Mouse (Mus musculus) neural tube, embryonic 14.5 days (tissue): ENCODE data around the gene Psmb7. TPM values are rescaled to one million over a fixed set of nuclear protein-coding genes. Genes with fewer than 3 reads are reported as not detected.

ENCODE experiments used
- ATAC-seq: fragments of 200-750 bp; cut with Nextera tagmentation; 2 replicates; pipeline ENCODE4 v1.8.0; 2017; ENCODE audit warnings: low read depth, mild to moderate bottlenecking, moderate TSS enrichment, moderate library complexity
- H3K27ac ChIP-seq: fragments of 300-500 bp; sonication (generic); 2 replicates; pipeline ENCODE4 v1.5.1; 2014; ENCODE audit warnings: low read depth, mild to moderate bottlenecking, control low read depth, low read length, moderate library complexity, mixed read lengths
- H3K27me3 ChIP-seq: fragments of 300-500 bp; sonication (generic); 2 replicates; pipeline ENCODE4 v1.6.1; 2014; ENCODE audit warnings: low read length; ENCODE audit not compliant: control insufficient read depth, insufficient read depth
- H3K36me3 ChIP-seq: fragments of 300-500 bp; sonication (generic); 2 replicates; pipeline ENCODE4 v1.6.1; 2014; ENCODE audit warnings: low read length, mixed read lengths; ENCODE audit not compliant: control insufficient read depth, insufficient read depth
- H3K4me1 ChIP-seq: fragments of 300-500 bp; sonication (generic); 2 replicates; pipeline ENCODE4 v1.6.1; 2014; ENCODE audit warnings: low read length; ENCODE audit not compliant: control insufficient read depth, insufficient read depth
- H3K4me2 ChIP-seq: fragments of 300-500 bp; sonication (generic); 2 replicates; pipeline ENCODE4 v1.6.1; 2014; ENCODE audit warnings: mild to moderate bottlenecking, low read depth, low read length, control low read depth
- H3K4me3 ChIP-seq: fragments of 300-500 bp; sonication (generic); 2 replicates; pipeline ENCODE4 v1.5.1; 2014; ENCODE audit warnings: low read depth, low read length, control low read depth, mixed read lengths
- H3K9ac ChIP-seq: fragments of 300-500 bp; sonication (generic); replicated peaks from 2 replicates; pipeline ENCODE4 v1.6.1; 2014; ENCODE audit warnings: low read depth, mild to moderate bottlenecking, control low read depth, low read length, mixed read lengths
- H3K9me3 ChIP-seq: fragments of 300-500 bp; sonication (generic); 2 replicates; pipeline ENCODE4 v1.6.1; 2016; ENCODE audit warnings: low read length; ENCODE audit not compliant: control insufficient read depth
- WGBS: fragments of 180-500 bp; shearing (Covaris S2); extraction: QIAGEN DNeasy Blood & Tissue Kit; methylation state at CpG from one replicate; pipeline ENCODE4 v1.1.7; 2014; 5-methylcytosine and 5-hydroxymethylcytosine counted together
- polyA plus RNA-seq: library from polyadenylated mRNA; unstranded; fragments of >200 nt; fragmentation: Nextera tagmentation; extraction: Ambion mirVana; gene quantifications from 2 replicates; pipeline ENCODE4 v1.2.1, GENCODE M21; 2014

Gene Psmb7
- polyA plus RNA-seq, 1 experiment from 2014 or later = 282 TPM

DNA sequence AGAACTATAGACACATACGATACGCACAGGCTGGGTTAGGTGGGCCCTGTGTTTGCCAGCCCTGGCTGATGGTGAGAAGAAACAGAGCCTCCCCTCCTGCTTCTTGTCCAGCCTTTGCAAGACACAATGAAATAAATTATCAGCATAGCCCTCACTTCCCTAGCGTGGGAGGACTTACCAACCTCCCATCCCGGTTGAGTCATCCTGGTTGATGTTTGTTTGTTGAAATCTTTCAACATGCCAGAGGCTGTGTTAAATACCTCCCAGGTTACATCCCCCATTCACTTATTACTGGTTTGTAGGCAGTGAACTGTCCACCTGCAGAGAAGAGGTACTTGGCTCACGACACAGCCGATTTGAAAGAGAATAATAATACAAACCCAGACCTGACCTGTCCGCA is 3.8 kb upstream of the Psmb7 start:
- Histone ChIP-seq H3K4me3 (no peak overlapping the region), H3K27ac (0 out of 2 replicates have a peak overlapping the region, but pooled peaks have one; percentile 28), H3K4me1 (peaks cover 13% of the 10 kb centered on the region), H3K4me2 (no peak overlapping the region), H3K9me3 (no peaks in the 10 kb centered on the region), H3K36me3 (no peaks in the 10 kb centered on the region), H3K9ac (no peak overlapping the region), H3K27me3 (no peaks in the 10 kb centered on the region)
- WGBS = 76% methylated on average over 7 of the region's 7 CpGs
- no peak for ATAC-seq

DNA sequence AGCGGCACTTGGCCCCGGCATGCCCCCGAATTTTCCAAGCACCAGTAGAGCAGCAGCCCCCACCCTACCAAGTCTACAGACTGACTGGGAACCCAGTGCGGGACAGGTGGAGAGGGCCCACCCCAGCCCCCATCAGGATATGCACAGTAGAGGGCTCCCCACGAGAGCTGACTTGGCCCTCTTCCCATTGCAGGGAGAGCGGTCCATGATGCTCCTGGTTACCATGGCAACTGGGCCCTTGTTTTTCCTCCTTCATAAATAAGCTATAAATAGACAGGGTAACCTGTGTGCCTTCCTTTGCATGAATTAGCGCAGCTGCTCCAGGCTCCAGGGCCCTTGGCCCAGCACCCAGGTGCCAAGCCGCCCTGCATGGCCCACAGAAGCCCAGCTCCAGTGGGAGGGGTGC is 3.3 kb upstream of the Psmb7 start:
- Histone ChIP-seq H3K4me3 (no peak overlapping the region), H3K9ac (no peak overlapping the region), H3K4me1 (peaks cover 16% of the 10 kb centered on the region), H3K4me2 (no peak overlapping the region), H3K27me3 (no peaks in the 10 kb centered on the region), H3K27ac (0 out of 2 replicates have a peak overlapping the region, but pooled peaks have one; percentile 28), H3K9me3 (no peaks in the 10 kb centered on the region), H3K36me3 (no peaks in the 10 kb centered on the region)
- WGBS = 48% methylated on average over 8 of the region's 8 CpGs
- ATAC-seq = peak; percentile 62

DNA sequence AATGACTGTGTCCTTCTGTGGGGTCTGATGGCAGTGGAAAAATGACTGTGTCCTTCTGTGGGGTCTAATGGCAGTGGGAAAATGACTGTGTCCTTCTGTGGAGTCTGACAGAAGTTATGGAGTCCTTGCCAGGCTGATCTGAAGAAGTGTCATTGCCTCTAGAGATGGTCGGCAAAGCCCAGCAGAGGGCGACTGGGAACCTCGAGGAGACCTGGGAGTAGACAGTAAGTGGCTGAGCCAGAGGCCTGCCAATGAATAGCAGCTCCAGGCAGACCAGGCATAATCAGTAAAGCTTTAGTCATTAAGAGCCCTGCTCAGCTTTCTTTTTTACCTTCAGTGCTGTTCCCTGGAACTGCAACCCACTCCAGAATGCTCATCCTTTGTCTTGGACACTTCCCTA is 2.0 kb upstream of the Psmb7 start:
- no peak overlapping the region for H3K4me3 ChIP-seq
- peaks cover 16% of the 10 kb centered on the region for H3K4me1 ChIP-seq
- no peak overlapping the region for H3K27ac ChIP-seq
- no peaks in the 10 kb centered on the region for H3K27me3 ChIP-seq
- ATAC-seq = peak; percentile 45; the same call in 1 of the 2 replicates
- H3K4me2 ChIP-seq = no peak overlapping the region
- no peak overlapping the region for H3K9ac ChIP-seq
- no peaks in the 10 kb centered on the region for H3K9me3 ChIP-seq
- H3K36me3 ChIP-seq = peaks cover 2% of the 10 kb centered on the region; the same call in 1 of the 2 replicates
- 0% methylated on average over 3 of the region's 3 CpGs for WGBS

DNA sequence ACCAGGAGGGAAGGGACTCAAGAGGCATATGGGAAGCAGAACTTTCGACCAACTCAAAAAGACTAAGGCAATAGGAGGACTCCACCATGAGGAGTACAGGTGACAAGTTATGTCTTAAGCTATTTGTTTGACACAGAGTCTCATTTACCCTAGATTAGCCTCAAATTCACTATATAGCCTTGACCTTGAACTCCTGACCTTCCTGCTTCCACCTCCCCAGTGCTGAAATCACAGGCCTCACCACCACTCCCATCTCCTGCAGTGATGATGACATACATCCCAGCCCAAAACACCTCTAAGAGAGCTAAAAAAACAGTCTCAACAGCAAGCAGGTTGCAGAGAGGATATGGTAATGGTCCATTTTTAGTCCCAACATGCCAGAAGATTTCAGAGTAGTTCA is 2.1 kb downstream of the Psmb7 start:
- Histone ChIP-seq H3K9me3 (no peaks in the 10 kb centered on the region), H3K27me3 (no peaks in the 10 kb centered on the region), H3K4me3 (no peak overlapping the region), H3K4me1 (peaks cover 9% of the 10 kb centered on the region; the same call in 1 of the 2 replicates), H3K36me3 (peaks cover 20% of the 10 kb centered on the region; the same call in 1 of the 2 replicates), H3K4me2 (no peak overlapping the region), H3K9ac (no peak overlapping the region), H3K27ac (no peak overlapping the region)
- 94% methylated on average over 1 of the region's 1 CpGs for whole genome bisulfite sequencing
- no peak for ATAC-seq

DNA sequence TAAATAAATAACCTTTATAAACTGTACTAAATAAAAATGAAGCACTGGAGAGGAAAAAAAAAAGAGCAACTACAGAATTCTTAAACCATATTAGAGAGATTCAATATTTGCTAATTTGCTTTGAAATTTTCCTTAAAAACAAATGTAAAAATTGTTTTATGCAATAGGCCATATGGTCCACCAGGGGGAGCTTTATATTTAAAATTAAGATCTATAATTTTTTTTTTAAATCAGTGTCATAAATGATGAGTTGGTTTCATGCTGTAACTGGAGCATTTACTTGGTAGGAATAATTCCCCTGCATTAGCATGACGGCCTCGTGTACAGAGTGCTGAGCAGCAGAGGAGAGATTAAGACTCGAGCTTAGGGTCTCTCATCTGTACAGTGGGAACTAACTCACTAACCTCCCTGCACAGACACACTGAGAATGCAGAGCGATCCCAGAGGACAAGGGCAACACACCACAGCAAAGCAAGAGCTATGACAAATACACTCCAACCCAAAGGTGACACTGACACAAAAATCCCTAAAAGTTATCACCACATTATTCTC is 6.1 kb downstream of the Psmb7 start:
- Histone ChIP-seq H3K4me1 (peaks cover 4% of the 10 kb centered on the region; the same call in 1 of the 2 replicates), H3K27ac (no peak overlapping the region), H3K4me2 (no peak overlapping the region), H3K9me3 (no peaks in the 10 kb centered on the region), H3K27me3 (no peaks in the 10 kb centered on the region), H3K9ac (no peak overlapping the region), H3K4me3 (no peak overlapping the region), H3K36me3 (peaks cover 46% of the 10 kb centered on the region)
- 82% methylated on average over 4 of the region's 4 CpGs for WGBS
- ATAC-seq = no peak; the same call in 1 of the 2 replicates

DNA sequence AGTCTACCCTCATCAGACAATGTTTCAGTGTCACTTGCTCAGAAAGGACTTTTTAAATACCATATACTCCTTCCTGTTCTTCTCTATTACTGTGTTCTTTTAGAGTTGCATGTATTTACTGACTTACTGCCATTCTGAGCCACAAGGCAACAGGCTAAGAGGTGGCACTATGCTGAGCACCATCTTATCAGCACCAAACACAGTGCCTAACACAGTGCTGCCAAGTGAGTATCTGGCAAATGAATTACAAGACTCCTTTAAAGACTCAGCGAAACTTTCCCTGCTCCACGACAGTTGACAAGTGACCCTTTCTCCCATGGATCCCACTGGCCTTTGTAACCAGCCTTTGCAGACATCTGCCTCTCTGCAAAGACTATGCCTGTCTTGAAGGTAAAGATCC is 13.3 kb downstream of the Psmb7 start:
- WGBS = 95% methylated on average over 2 of the region's 2 CpGs
- Histone ChIP-seq H3K36me3 (peaks cover 51% of the 10 kb centered on the region), H3K4me1 (no peaks in the 10 kb centered on the region), H3K27ac (no peak overlapping the region), H3K4me2 (no peak overlapping the region), H3K4me3 (no peak overlapping the region), H3K27me3 (no peaks in the 10 kb centered on the region), H3K9ac (no peak overlapping the region), H3K9me3 (no peaks in the 10 kb centered on the region)
- ATAC-seq = no peak

DNA sequence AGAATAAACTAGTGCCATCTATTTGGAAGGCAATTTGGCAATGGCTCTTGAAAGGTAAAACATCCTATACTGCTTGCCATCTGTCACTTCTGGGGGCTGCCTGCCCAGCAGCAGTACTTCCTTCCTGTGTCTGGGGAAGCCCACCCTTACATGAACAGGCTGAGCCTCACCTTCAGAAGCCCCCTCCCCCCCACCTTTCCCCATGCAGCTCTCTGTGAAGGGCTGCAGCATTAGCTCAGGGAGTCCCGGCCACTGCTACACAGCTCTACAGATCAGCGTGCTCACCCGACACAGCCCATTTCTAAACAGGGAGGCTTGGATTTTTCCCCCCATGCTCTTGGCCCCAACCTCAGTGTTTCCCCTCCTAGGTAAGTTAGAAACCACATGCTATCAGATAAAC is 14.4 kb downstream of the Psmb7 start:
- Histone ChIP-seq H3K9ac (no peak overlapping the region), H3K27me3 (no peaks in the 10 kb centered on the region), H3K27ac (no peak overlapping the region), H3K9me3 (no peaks in the 10 kb centered on the region), H3K4me1 (no peaks in the 10 kb centered on the region), H3K4me2 (no peak overlapping the region), H3K36me3 (peaks cover 42% of the 10 kb centered on the region), H3K4me3 (no peak overlapping the region)
- ATAC-seq = no peak
- WGBS = 96% methylated on average over 3 of the region's 3 CpGs

DNA sequence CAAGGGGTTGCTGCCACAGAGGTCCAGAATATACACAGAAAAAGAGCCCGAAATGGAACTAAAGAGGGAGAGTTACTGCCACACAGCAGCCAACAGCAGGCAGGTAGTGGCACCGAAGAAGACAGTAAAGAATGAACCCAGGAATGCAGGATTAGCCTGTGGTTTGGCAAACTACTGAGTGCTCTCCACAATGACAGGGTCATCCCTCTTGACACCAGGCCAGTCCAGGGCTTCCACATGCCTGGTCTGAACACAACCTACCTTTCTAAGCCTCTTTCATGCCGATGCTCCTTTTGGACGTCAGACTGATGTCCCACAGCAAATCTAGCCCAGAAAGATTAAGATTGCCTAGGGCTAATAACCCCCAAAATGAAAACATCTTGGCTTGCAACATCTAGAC is 15.1 kb downstream of the Psmb7 start:
- Histone ChIP-seq H3K27me3 (no peaks in the 10 kb centered on the region), H3K4me3 (no peak overlapping the region), H3K4me2 (no peak overlapping the region), H3K9ac (no peak overlapping the region), H3K36me3 (peaks cover 35% of the 10 kb centered on the region), H3K27ac (no peak overlapping the region), H3K9me3 (no peaks in the 10 kb centered on the region), H3K4me1 (no peaks in the 10 kb centered on the region)
- 95% methylated on average over 4 of the region's 4 CpGs for WGBS
- no peak for ATAC-seq

DNA sequence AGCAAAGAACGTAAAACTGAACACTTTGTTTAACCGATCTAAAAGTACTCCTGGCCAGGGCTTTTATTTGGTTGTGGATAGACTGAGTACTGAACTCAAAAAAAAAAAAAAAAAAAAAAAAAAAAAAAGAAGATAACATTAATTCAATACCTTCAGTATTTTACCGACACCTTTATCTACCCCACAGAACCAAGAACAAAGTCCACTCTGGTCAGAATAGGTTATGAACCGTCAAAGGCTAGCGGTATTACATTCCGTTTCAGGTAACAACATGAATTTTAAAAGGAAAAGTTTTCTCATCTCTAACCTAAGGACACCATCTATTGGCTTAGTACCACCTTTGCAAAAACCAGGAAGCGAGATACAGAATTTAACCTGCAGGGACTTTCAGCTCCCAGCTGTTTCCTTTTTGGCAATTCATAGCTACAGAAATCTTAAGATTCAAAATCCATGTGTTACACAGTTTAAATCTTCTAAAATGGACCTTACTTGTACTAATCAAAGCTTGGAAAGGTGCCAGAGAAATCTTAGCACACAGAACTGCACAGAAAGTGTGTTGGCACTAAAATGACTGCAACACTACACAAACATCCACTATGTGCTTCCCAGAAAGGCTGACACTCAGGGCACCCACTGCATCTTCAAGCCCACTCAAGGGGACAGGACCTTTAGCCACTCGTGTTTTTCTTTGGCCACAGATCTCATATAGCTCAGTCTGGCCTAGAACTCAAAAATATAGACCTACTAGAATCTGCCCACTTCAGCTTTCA is 19.9 kb downstream of the Psmb7 start:
- Histone ChIP-seq H3K36me3 (peaks cover 4% of the 10 kb centered on the region; the same call in 1 of the 2 replicates), H3K4me2 (no peak overlapping the region), H3K27ac (no peak overlapping the region), H3K4me1 (peaks cover 15% of the 10 kb centered on the region), H3K9me3 (no peaks in the 10 kb centered on the region), H3K4me3 (no peak overlapping the region), H3K27me3 (no peaks in the 10 kb centered on the region), H3K9ac (no peak overlapping the region)
- 92% methylated on average over 8 of the region's 8 CpGs for WGBS
- ATAC-seq = no peak
